Mouse (Mus musculus): Measurements from ENCODE around the gene Optn.

Optn gene

GRCm38 (mm10) chr2:5031215-5031614 is 32.6 kb downstream of the Optn start:
- DNase-seq (ENCODE audit: low spot score in 2 of 2): peak in 1 of 2 experiments; percentile 39

DNA sequence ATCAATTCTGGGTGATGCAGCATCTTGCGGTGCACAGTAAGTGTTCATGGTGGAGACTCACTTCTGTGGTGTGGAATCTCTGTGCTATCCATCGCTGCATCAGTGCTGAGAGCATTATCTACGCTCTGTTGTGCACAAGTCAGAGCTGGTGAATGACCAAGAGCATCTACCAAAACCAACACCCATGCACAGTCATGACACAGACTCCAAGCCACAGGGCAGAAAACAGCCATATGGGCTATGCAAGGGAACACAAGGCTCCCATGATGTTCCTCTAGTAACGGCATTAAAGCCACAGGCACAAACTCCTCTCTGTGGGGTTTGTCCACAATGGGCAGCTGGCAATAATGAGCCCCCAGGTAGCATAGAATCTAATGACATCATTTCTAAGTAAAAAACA is 34.0 kb downstream of the Optn start:
- DNase-seq (ENCODE audit: low spot score in 2 of 2): no peak

GRCm38 (mm10) chr2:5028047-5028446 is 35.8 kb downstream of the Optn start:
- DNase-seq (ENCODE audit: low spot score in 2 of 2): no peak

GRCm38 (mm10) chr2:5027057-5027456 is 36.8 kb downstream of the Optn start:
- no peak for DNase-seq (ENCODE audit: low spot score in 2 of 2)

GRCm38 (mm10) chr2:5025162-5025733 is 38.6 kb downstream of the Optn start:
- no peak for DNase-seq (ENCODE audit: low spot score in 2 of 2)

DNA sequence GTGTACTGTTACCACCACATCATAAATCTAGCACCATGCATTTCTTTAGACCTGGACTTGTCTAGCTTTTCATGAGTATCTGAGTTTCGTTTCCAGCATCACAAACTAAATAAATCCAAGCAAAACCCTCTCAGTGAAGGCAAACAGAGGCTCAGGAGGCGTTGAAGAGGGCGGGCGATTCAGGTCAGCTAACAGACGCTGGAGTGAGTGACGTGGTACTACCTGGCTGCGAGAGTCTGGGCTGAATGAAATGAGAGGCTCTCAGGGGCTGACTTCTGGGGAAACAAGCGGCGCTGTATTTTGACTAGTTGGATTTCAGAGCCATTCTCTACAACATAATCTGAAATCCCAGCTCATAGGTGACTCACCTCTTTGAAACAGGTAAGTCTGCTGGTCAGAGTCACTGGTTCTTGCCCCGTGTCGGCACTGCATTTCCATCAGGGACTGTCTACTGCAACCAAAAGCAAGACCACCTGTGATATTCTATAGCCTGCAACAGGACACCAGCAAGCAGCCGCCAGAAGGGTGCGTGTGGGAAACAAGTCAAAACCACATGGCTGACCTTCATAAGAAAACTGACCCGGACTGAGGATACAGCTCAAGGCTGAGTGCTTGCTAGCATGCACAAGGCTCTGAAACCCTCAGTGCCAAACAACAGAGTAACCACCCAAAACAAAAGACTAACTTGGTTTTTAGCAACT is 40.0 kb downstream of the Optn start:
- no peak for DNase-seq (ENCODE audit: low spot score in 2 of 2)

DNA sequence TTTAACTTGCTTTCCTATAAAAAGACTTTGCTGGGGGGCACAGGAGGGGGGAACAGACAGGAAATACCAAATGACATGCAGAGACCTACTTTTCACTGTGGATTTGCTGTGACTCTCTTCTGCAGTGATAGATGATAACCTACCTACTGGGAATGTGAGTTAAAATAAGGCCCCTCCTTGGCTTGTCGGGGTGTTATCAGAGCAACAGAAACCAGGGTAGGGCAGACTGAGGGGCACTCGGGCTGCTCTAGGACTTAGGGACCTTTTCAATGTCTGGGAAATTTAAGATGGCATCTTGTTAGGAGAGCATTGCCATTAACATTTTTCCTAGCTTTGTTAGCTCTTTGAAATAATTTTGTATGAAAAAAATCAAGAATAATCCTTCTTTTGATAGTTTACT is 40.6 kb downstream of the Optn start:
- DNase-seq (ENCODE audit: low spot score in 2 of 2): no peak

- DNase-seq (ENCODE audit: low spot score in 2 of 2): peak; percentile 60 to 61
These were observed 44.1 kb downstream of the Optn start for GRCm38 (mm10) chr2:5019708-5020107.

GRCm38 (mm10) chr2:5016922-5017321 is 46.9 kb downstream of the Optn start:
- no peak for DNase-seq (ENCODE audit: low spot score in 2 of 2)

DNA sequence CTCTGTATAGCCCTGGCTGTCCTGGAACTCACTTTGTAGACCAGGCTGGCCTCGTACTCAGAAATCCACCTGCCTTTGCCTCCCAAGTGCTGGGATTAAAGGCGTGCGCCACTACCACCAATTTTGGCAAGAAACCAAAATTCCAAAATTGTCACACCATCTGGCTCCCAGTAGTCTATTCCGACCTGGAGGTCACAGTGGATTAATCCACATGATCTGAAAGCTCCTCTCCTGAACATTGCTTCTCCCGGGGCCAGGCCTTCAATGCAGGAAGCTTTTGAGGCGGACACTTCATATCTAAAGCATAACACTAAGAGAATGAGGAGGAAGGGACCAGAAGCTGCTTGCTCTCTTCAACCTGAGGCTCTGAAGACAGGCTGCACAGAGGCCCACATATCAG is 48.3 kb downstream of the Optn start:
- no peak for DNase-seq (ENCODE audit: low spot score in 2 of 2)

GRCm38 (mm10) chr2:5014616-5015015 is 49.2 kb downstream of the Optn start:
- no peak for DNase-seq (ENCODE audit: low spot score in 2 of 2)

DNA sequence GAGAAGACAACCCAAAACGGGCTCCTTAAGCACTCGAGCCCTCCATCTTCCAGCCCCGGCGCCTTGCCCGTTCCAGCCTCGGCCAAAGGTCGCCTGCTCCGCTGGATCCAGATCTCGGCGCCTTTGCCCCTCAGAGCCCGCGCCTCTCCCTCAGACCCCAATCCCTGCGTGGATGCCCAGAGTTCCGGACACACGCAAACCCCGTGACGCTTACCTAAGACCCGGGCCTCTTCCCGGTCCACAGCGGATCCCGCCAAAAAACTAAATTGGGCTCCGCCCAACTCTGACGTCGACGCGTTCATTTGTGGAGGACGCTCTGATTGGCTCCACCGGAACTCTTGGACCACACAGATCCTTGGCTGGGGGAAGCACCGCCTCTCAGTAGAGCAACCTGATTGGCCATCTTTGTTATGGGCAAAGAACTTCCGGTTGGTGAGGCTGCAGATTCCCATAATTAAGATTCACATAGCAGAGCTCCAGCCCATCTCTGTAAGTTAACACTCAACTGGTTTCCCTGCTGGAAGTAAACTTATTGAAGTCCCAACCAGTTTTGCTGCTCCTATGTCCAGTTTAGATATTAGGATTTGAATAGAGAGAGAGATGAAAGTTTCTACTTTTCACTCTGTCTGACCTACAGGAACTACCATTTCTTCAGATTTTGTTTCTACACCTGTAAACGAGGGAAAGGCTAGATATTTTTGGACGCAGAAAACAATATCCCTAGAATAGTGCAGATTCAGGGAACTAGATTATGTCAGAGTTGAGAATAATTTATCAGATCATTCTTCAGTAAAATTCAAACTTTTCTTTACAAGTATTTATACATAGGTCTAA is 51.1 kb downstream of the Optn start, which contains the start of gene Mcm10:
Gene Mcm10, minus strand, starts transcription at position 301 of the 834 bp plus-strand sequence.
- peak; percentile 89 to 91 for DNase-seq (ENCODE audit: low spot score in 2 of 2)

DNA sequence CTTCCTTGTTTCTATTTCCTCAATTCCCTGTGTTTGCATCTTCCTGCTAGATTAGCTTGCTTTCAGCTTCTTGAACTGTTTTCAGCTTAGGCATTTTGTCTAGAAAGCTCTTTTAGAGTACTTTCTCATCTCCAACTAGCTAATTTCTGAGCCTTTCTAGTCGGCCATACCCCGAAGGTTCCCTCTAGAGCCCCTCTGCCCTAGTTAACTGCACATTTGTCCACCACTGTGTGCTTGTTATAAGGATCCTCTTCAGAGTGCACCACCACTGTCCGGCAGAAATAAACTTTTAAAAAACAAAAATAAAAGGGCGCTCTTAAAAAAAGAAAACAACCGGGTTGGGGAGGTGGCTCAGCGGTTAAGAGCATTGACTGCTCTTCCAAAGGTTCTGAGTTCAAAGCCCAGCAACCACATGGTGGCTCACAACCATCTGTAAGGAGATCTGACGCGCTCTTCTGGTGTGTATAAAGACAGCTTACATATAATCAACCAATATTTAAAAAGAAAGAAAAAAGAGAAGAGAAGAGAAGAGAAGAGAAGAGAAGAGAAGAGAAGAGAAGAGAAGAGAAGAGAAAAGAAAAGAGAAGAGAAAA is 51.9 kb downstream of the Optn start:
- DNase-seq (ENCODE audit: low spot score in 2 of 2): no peak

GRCm38 (mm10) chr2:5007107-5007506 is 56.7 kb downstream of the Optn start:
- no peak for DNase-seq (ENCODE audit: low spot score in 2 of 2)

- DNase-seq (ENCODE audit: low spot score in 2 of 2): no peak
These were observed 62.6 kb downstream of the Optn start for GRCm38 (mm10) chr2:5001266-5001665.

GRCm38 (mm10) chr2:4998905-4999304 is 64.9 kb downstream of the Optn start:
- no peak for DNase-seq (ENCODE audit: low spot score in 2 of 2)

DNA sequence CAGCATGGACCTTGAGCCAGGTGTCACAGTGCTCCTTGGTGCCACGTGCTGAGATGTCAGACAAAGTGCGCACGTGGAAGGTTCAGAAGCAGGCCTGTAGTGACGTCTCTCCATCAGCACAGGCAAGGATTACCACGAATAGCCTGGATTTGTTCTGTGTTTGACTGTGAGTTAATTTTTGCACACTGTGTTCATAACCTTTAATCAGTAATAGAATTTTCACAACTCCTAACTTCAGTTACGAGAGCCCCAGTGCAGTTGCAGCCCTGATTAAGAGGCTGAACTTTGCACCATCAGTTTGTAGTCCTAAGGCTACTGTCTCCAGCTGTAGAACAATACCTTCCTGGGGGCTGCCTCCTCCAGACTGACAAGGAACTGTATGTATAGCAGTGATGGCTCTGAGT is 67.4 kb downstream of the Optn start:
- DNase-seq (ENCODE audit: low spot score in 2 of 2): no peak

DNA sequence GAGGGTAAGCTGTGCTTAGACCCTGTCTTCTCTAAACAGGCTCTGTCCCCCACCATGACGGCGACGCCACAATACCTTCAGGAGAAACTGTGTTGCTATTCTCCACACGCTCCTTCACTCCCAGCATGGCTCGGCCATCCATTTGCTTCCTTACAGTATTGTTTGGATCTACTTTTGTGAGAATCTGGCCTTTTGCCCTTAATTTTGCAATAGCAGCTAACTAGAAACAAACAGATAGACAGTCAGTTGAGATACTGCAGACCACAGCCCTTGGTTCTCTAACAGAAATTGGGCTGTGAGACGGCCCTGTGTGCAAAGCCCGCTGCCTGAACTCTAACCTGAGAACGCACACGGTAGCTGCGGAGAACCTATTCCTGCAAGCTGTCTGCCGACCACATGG is 68.2 kb downstream of the Optn start:
- DNase-seq (ENCODE audit: low spot score in 2 of 2): no peak

- DNase-seq (ENCODE audit: low spot score in 2 of 2): no peak
These were observed 69.4 kb downstream of the Optn start for GRCm38 (mm10) chr2:4994436-4994835.

GRCm38 (mm10) chr2:4993584-4993983 is 70.3 kb downstream of the Optn start:
- DNase-seq (ENCODE audit: low spot score in 2 of 2): peak; percentile 59 to 60

DNA sequence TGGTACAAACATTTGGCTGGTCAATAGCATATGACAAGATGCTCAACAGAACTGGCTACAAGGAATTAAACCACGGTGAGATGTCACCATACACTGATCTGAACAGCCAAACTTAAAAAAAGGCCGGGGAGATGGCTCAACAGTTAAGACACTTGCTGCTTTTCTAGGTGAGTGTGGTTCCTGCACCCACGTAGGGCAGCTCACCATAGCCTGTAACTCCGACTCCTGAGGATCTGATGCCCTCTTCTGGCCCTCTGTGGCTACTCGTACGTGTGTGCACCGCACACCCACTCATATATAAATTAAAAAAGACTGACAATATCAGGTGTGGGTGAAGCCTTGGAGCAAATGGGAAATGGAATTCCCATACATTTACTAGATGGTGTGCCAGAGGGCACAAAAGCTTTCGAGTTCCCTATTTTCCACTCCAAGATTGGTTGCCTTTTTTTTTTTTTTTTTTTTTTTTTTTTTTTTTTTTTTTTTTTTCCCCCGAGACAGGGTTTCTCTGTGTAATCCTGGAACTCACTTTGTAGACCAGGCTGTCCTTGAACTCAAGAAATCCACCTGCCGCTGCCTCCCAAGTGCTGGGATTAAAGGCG is 74.9 kb downstream of the Optn start:
- no peak for DNase-seq (ENCODE audit: low spot score in 2 of 2)

All from right cerebral cortex, adult 2 months (tissue).